Mouse (Mus musculus): ENCODE data around the gene Map3k1. TPM values are rescaled to one million over a fixed set of nuclear protein-coding genes. Genes with fewer than 3 reads are reported as not detected.
"Not testable (repeated sequence)": the region's sequence is repeated elsewhere in the genome, so short reads cannot be mapped to it uniquely, and the experiment has no call there.

Gene Map3k1
- total RNA-seq, 2 experiments from 2014 or later = 8.8 to 11.1 TPM

DNA sequence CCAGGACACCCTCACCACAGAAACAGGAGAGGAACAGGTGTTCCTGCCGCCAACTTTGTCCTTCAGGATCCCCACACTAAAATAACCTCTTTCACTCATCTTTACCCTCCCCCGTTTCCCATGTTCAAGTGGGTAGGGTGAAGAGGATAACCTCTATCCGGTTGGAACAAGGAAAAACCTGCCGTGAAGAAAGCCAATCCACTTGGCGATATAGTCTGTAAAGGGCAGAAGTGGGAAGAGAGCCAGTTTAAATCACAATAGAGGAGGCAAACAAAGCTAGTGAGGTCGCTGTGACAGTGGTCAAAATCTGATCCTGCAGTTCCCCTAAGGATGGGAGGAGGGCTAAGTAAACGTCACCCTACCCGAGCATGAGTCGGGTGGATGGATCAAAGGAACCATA lies 89.1 kb downstream of the Map3k1 start:
- intact Hi-C loops (cut with DNase I) = no loop called here
- H3K4me3 ChIP-seq = no peak overlapping the region
- no peak for DNase-seq (ENCODE audit: extremely low spot score in 1 of 2, low spot score in 2 of 2)

DNA sequence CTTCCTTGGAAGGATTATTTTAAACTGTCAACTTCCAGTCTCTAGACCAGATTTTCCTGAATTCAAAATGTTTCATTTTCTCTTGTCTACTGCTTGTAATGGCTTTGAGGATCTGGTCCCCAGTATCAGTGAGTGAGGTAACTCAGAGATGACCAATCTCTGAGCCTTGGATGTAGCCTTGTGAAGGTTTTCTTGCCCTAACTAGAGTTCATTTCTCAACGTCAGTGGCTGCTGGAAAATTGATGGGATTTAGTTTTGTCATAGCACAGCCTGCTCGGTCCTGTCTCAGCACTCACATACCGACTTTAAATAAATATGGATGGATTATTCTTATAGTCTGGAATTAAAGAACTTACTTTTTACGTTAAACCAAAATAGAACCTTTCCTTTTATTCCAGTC lies 98.3 kb downstream of the Map3k1 start:
- DNase-seq (ENCODE audit: extremely low spot score in 1 of 2, low spot score in 2 of 2) = no peak
- no peak overlapping the region for H3K27ac ChIP-seq
- TF ChIP-seq CTCF (IDR thresholded peaks at IDR 0.05) = no peak
- no peak overlapping the region for H3K4me3 ChIP-seq
- intact Hi-C loops (cut with DNase I) = no loop called here

More for the DNA sequence above, 89.1 kb downstream of the Map3k1 start:
- no peak for TF ChIP-seq CTCF (IDR thresholded peaks at IDR 0.05)
- H3K27ac ChIP-seq = no peak overlapping the region

DNA sequence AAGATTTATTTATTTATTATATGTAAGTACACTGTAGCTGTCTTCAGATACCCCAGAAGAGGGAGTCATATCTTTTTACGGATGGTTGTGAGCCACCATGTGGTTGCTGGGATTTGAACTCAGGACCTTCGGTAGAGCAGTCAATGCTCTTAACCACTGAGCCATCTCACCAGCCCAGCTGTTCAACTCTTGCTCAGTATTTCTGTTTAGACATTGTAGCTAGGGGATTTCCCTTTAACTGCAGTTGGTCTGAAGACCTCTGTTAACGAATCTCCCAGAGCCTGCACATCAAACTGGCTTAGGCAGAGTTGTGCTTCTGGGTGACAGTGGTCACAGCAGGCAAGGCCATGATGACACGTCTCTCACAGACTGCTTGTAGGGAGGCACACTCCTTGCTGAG lies 104.8 kb downstream of the Map3k1 start:
- intact Hi-C loops (cut with DNase I); H3K27ac ChIP-seq; H3K4me3 ChIP-seq; DNase-seq (ENCODE audit: extremely low spot score in 1 of 2, low spot score in 2 of 2): not testable (repeated sequence)

DNA sequence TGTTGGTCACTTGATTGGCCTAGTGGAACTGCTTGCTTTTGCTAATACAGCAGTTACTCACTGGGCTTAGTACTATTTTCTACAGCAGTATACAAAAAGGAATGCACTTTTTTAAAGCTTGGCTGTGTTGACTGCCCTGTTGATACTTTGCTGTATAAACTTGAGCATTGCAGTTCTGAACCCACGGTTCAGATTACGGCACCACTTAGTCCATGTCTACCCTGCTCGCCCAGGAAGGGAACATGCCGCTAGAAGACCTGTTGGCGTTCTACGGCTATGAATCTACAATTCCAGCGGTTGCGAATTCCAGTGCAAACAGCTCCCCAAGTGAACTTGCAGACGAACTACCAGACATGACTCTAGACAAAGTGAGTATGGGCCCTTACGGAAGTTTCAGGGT lies 105.4 kb downstream of the Map3k1 start:
- no peak overlapping the region for H3K27ac ChIP-seq
- no peak for TF ChIP-seq CTCF (IDR thresholded peaks at IDR 0.05)
- no peak overlapping the region for H3K4me3 ChIP-seq
- no peak for DNase-seq (ENCODE audit: extremely low spot score in 1 of 2, low spot score in 2 of 2)
- intact Hi-C loops (cut with DNase I) = no loop called here

Other genes starting within 250 kb of the Map3k1 start
- not detected for gene Gm10198, start 216.2 kb downstream of the Map3k1 start, total RNA-seq (2021)
- gene Mier3, start 128.0 kb downstream of the Map3k1 start, total RNA-seq (2021) = 10 to 100 TPM; 27.1 to 29.9 TPM